Mouse (Mus musculus): ENCODE data around the gene Mapk10.

Gene Mapk10

DNA sequence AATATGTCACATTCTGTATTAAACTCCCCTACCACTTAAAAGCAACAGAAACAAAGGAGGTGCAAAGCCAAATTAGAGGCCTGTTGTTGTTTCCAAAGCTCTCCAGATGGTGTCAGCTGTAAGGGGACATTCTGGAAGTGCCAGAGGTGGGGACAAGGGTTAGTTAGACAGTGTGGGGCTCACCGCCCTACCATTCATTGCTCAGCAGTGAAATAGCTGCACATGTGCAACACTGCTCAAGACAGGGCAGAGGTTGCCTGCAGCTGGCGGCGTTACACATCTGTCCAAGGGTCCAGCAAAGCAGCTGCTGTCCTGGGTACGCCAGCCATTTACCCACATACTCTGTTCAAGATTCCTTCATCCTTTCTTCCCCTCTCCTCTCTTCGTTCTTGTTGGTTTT lies 342.9 kb downstream of the Mapk10 start:
- DNase-seq (ENCODE audit: low read depth, low spot score) = no peak

- DNase-seq (ENCODE audit: low read depth, low spot score) = no peak
Observed at GRCm38 (mm10) chr5:102859749-102860148, 351.4 kb downstream of the Mapk10 start.

GRCm38 (mm10) chr5:102858047-102858446 lies 353.1 kb downstream of the Mapk10 start:
- no peak for DNase-seq (ENCODE audit: low read depth, low spot score)
